Mouse (Mus musculus) adrenal gland, adult 18-20 months (tissue): ENCODE measurements at regions not wholly inside any gene's neighbourhood (a gene's known extent, or its start where the extent isn't known, plus 50 kb on each side); places are given as distances from the start of the nearest gene placed in this dataset.

ENCODE experiments used
- DNase-seq, 2 experiments: peaks; one replicate each; pipeline ENCODE4 v3.0.0; 2021 to 2022; ENCODE audit warnings: low spot score in 2 of 2

DNA sequence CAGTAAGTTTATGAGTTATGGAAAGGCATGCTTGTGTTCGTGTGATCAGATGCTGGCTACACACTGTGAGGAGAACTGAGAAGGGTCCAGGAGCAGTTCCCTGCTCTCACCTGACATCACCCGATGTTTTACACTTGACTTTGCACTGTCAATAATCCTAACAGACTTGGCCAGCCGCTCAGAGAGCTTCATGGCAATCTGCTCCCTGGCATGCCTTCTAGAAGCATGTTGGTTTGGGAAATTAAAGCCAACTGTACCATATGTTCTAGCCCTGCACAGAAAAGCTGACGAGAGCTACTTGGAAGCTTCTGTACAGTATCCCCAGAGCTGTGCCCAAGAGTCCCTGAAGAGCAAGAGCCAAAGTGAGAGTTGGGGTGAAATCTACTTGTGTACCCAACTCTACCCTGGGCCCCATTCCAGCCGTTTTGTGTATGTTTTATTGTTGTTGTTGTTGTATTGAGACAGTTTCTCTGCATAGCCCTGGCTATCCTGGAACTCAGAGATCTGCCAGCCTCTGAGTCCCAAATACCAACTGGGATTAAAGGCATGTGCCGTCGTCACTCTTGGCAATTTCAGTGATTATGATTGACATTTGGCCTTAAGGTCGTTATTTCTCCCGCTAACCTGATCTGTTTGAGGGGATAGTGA is 56.5 kb upstream of the Cnksr3 start:
- no peak for DNase-seq

DNA sequence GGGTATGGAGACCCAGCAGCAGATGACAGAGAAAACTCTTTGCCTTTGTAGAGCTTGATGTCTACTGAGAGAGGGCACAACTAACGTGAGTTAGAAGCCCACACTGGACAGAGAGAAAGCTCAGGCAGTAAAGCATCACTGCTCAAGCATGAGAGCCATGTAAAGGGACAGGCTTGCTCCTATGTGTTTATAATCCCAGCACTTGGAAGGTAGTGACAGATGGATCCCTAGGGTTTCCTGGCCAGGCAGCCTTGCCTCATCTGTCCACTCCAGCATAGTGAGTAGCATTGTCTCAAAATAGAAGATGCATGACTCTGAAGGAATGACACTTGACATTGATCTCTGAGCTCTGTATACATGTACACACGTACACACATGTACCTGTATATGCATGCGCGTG is 55.9 kb upstream of the Cnksr3 start:
- no peak for DNase-seq

DNA sequence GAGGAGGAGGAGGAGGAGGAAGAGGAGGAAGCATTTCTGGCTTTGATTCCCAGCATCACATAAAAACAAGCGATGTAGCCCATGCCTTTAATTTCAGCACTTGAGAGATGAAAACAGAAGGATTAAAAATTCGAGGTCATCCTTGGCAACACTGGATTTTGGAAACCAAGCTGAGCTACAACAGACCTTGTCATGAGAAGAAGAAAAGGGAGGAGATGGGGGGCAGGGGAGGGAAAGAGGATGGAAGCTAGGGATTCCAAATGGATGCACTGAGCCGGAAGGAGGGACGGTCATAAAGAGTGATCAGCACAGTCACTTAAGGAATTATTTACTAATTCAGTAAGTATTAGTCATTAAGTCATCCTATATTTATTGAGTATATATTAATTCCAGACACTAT is 55.1 kb upstream of the Cnksr3 start:
- DNase-seq, result no peak

DNA sequence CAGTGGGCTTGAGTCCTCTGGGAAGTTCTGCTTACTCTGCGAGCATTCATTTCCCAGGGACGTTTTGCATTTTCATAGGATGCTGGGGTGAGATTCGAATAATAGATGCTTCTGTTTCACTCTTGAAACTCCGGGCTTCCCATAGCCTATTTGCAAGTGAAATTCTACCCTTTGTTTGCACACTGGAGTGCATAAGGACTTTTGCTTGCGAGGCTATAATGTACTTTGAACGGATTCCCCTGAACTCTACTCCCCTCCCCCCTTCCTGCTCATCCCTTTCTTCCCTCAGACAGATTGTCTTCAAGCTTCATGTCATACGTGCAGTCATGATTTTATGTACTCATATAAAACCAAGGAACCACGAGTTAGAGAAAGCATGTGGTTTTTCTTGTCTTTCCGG is 53.4 kb upstream of the Cnksr3 start:
- no peak for DNase-seq

DNA sequence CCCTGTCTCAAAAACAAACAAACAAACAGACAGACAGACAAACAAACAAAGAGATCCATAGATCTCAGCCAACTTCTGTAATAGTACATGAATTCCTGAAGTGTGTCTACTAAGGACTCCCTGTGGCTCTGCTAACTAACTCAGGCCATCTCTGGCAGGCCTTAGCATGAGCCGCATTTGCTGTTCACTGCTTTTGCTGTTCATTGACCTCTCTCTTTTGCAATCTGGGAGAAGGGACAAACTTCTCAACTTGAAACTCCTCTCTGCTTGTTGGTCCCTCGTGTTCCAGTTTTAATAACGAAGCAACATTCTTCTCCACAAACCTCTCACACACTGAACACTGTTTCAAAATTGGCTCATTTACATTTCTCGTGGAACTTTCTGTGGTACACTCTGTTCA is 52.7 kb upstream of the Cnksr3 start:
- DNase-seq, result no peak
